Mouse (Mus musculus) heart, adult 2 months (tissue): Measurements from ENCODE around the gene Gm26602.

ENCODE experiments used
- CTCF ChIP-seq: fragments of 200-600 bp; IDR thresholded peaks from 2 replicates; pipeline ENCODE4 v1.8.1; 2022; ENCODE audit warnings: antibody characterized with exemption, mild to moderate bottlenecking, moderate library complexity
- EP300 ChIP-seq: fragments of 200-500 bp; IDR thresholded peaks from 2 replicates; pipeline ENCODE4 v1.6.1; 2011; ENCODE audit warnings: low read depth, low read length, control low read depth; ENCODE audit not compliant: insufficient read depth
- POLR2A ChIP-seq: fragments of 200-500 bp; IDR thresholded peaks from 2 replicates; pipeline ENCODE4 v1.6.1; 2011; ENCODE audit warnings: mild to moderate bottlenecking, low read depth, low read length, control low read depth; ENCODE audit not compliant: insufficient read depth

DNA sequence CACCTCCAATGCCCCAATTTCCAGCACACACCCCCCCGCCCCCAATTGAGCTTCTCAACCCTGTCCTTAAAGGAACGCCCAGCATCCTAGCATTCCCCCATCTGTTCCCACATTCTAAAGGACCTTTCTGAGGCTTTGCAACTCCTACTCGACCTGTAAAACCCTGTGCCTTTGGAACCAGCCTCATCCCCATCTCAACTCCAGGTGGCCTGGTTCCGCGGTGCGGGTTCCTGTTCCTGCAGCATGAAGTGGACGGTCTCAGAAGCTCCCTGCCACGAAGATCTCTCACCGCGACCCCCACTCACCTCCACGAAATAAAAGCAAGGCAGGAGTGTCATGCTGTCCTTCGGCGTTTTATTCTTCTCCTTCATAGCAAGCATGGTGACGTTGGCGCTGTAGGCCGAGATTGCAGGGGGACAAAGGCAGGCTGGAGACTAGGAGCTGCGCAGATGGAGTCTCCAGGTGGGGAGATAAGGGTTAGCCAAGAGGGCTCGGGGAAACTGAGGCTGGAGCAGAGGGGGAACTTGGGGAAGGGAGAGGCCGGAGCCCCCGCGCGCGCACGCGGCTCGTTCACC is 36.9 kb upstream of the Gm26602 start:
- TF ChIP-seq CTCF (no peak), POLR2A (no peak), EP300 (no peak)
